Comparison of ENCODE assay signal across 8 mouse cellular contexts in genomic region chr1:175625257-175625879, GRCm38 (mm10). TPM values are rescaled to one million over a fixed set of nuclear protein-coding genes. Genes with fewer than 3 reads are reported as not detected.
DNase-seq lines count a peak whose midpoint lies in the region; ATAC-seq and TF ChIP-seq lines count a peak whose summit lies in the region.

Gene Fh1, minus strand, starts transcription at chr1:175625635.

- peak; percentile 49; the same call in 1 of the 2 replicates for TF ChIP-seq EP300 in heart, postnatal 0 days (IDR thresholded peaks at IDR 0.05; ENCODE audit: low read depth)

- peak; percentile 96 for DNase-seq in c-Kit-positive CD71-positive TER-119-positive erythroid progenitor cells, embryonic 14.5 days (ENCODE audit: low spot score)
- peak; percentile 99 for DNase-seq in heart, postnatal 0 days (ENCODE audit: low spot score)
- peak; percentile 95 to 96 for DNase-seq in kidney, postnatal 4 days

- no peaks in the 10 kb centered on the region for H3K27me3 ChIP-seq in E14TG2a.4 (ENCODE audit: insufficient read depth, low read length)
- no peaks in the 10 kb centered on the region for H3K27me3 ChIP-seq in forebrain, embryonic 12.5 days
- H3K27me3 ChIP-seq in heart, postnatal 0 days (ENCODE audit: control insufficient read depth, insufficient read depth, low read length) = no peaks in the 10 kb centered on the region
- no peaks in the 10 kb centered on the region for H3K27me3 ChIP-seq in liver, embryonic 16.5 days (ENCODE audit: control insufficient read depth, insufficient read depth, low read depth, low read length)
- no peaks in the 10 kb centered on the region for H3K27me3 ChIP-seq in neural tube, embryonic 13.5 days
- no peaks in the 10 kb centered on the region for H3K27me3 ChIP-seq in testis, adult 2 months (ENCODE audit: control insufficient read depth, insufficient read depth, low read length)

- peak within 1 kb of the TSS; percentile 95 for H3K4me3 ChIP-seq in E14TG2a.4 (replicated peaks; ENCODE audit: low read length)
- peak within 1 kb of the TSS; percentile 91 for H3K4me3 ChIP-seq in forebrain, embryonic 12.5 days (replicated peaks)
- peak within 1 kb of the TSS; percentile 85 for H3K4me3 ChIP-seq in heart, postnatal 0 days (ENCODE audit: low read depth, low read length)
- peak within 1 kb of the TSS; percentile 80 for H3K4me3 ChIP-seq in liver, embryonic 16.5 days (ENCODE audit: low read depth, low read length)
- peak within 1 kb of the TSS; percentile 81 for H3K4me3 ChIP-seq in neural tube, embryonic 13.5 days
- H3K4me3 ChIP-seq in testis, adult 2 months (ENCODE audit: control insufficient read depth, low read depth, low read length) = peak within 1 kb of the TSS; percentile 77

- TF ChIP-seq POLR2A in testis, adult 2 months (IDR thresholded peaks at IDR 0.05; ENCODE audit: control insufficient read depth, low read depth, low read length) = peak; percentile 97

- peaks cover 23% of the 10 kb centered on the region; the same call in 1 of the 2 replicates for H3K4me1 ChIP-seq in E14TG2a.4 (replicated peaks; ENCODE audit: low read depth, low read length)
- H3K4me1 ChIP-seq in forebrain, embryonic 12.5 days = peaks cover 10% of the 10 kb centered on the region
- H3K4me1 ChIP-seq in heart, postnatal 0 days (ENCODE audit: control insufficient read depth, insufficient read depth) = peaks cover 15% of the 10 kb centered on the region
- peaks cover 13% of the 10 kb centered on the region for H3K4me1 ChIP-seq in liver, embryonic 16.5 days (ENCODE audit: control insufficient read depth, low read depth, low read length)
- H3K4me1 ChIP-seq in neural tube, embryonic 13.5 days (replicated peaks) = peaks cover 15% of the 10 kb centered on the region
- H3K4me1 ChIP-seq in testis, adult 2 months (ENCODE audit: control insufficient read depth, insufficient read depth, low read length) = no peaks in the 10 kb centered on the region

- TF ChIP-seq CTCF in E14TG2a.4 (conservative IDR thresholded peaks at IDR 0.05; ENCODE audit: low read length) = no peak
- no peak for TF ChIP-seq CTCF in heart, postnatal 0 days (IDR thresholded peaks at IDR 0.05; ENCODE audit: low read depth)
- TF ChIP-seq CTCF in testis, adult 2 months (IDR thresholded peaks at IDR 0.05; ENCODE audit: control insufficient read depth, insufficient read depth, insufficient replicate concordance, low read depth, low read length) = no peak

- peak within 1 kb of the TSS; percentile 86 for H3K4me2 ChIP-seq in forebrain, embryonic 12.5 days
- peak within 1 kb of the TSS; percentile 94 for H3K4me2 ChIP-seq in heart, postnatal 0 days (ENCODE audit: low read depth, low read length)
- H3K4me2 ChIP-seq in liver, embryonic 16.5 days (ENCODE audit: low read depth, low read length) = peak within 1 kb of the TSS; percentile 93
- H3K4me2 ChIP-seq in neural tube, embryonic 13.5 days = peak within 1 kb of the TSS; percentile 91

- H3K9ac ChIP-seq in forebrain, embryonic 12.5 days = peak within 1 kb of the TSS; percentile 95
- peak within 1 kb of the TSS; percentile 84 for H3K9ac ChIP-seq in heart, postnatal 0 days (replicated peaks; ENCODE audit: low read depth, low read length)
- H3K9ac ChIP-seq in liver, embryonic 16.5 days (ENCODE audit: low read depth, low read length) = peak within 1 kb of the TSS; percentile 81
- peak within 1 kb of the TSS; percentile 96 for H3K9ac ChIP-seq in neural tube, embryonic 13.5 days

- ATAC-seq in forebrain, embryonic 12.5 days (ENCODE audit: low FRiP score) = peak; percentile 100
- peak; percentile 99 for ATAC-seq in heart, postnatal 0 days (ENCODE audit: insufficient read depth, low read depth)
- ATAC-seq in liver, embryonic 16.5 days (ENCODE audit: low read depth) = peak; percentile 98
- peak; percentile 100 for ATAC-seq in neural tube, embryonic 13.5 days (ENCODE audit: low read depth)

- H3K36me3 ChIP-seq in E14TG2a.4 (ENCODE audit: insufficient read depth, low read length) = peaks cover 17% of the 10 kb centered on the region
- H3K36me3 ChIP-seq in forebrain, embryonic 12.5 days (replicated peaks) = no peaks in the 10 kb centered on the region
- no peaks in the 10 kb centered on the region; the same call in 1 of the 2 replicates for H3K36me3 ChIP-seq in heart, postnatal 0 days (replicated peaks; ENCODE audit: control insufficient read depth, insufficient read depth, low read length)
- H3K36me3 ChIP-seq in liver, embryonic 16.5 days (ENCODE audit: control insufficient read depth, insufficient read depth) = no peaks in the 10 kb centered on the region
- no peaks in the 10 kb centered on the region for H3K36me3 ChIP-seq in neural tube, embryonic 13.5 days
- no peaks in the 10 kb centered on the region for H3K36me3 ChIP-seq in testis, adult 2 months (ENCODE audit: control insufficient read depth, insufficient read depth, low read length)

- H3K27ac ChIP-seq in forebrain, embryonic 12.5 days = peak within 1 kb of the TSS; percentile 88
- H3K27ac ChIP-seq in heart, postnatal 0 days (ENCODE audit: low read depth) = peak within 1 kb of the TSS; percentile 93
- H3K27ac ChIP-seq in liver, embryonic 16.5 days (ENCODE audit: low read length) = peak within 1 kb of the TSS; percentile 79
- peak within 1 kb of the TSS; percentile 91 for H3K27ac ChIP-seq in neural tube, embryonic 13.5 days (replicated peaks)
- peak within 1 kb of the TSS; percentile 75 for H3K27ac ChIP-seq in testis, adult 2 months (ENCODE audit: control insufficient read depth, insufficient read depth, low read depth, low read length)

- no peaks in the 10 kb centered on the region for H3K9me3 ChIP-seq in E14TG2a.4 (ENCODE audit: low read length)
- no peaks in the 10 kb centered on the region for H3K9me3 ChIP-seq in forebrain, embryonic 12.5 days
- no peaks in the 10 kb centered on the region for H3K9me3 ChIP-seq in heart, postnatal 0 days (replicated peaks; ENCODE audit: control insufficient read depth, low read length)
- H3K9me3 ChIP-seq in liver, embryonic 16.5 days (replicated peaks; ENCODE audit: control insufficient read depth, low read length) = no peaks in the 10 kb centered on the region
- H3K9me3 ChIP-seq in neural tube, embryonic 13.5 days = no peaks in the 10 kb centered on the region

- WGBS in forebrain, embryonic 12.5 days = under 1% methylated on average over 54 of the region's 58 CpGs
- under 1% methylated on average over 51 of the region's 58 CpGs for WGBS in heart, postnatal 0 days
- WGBS in liver, embryonic 16.5 days (ENCODE audit: insufficient replicate concordance) = under 1% methylated on average over 58 of the region's 58 CpGs
- WGBS in neural tube, embryonic 13.5 days = under 1% methylated on average over 58 of the region's 58 CpGs

RNA-seq across cellular contexts. Expression of gene Fh1, which starts in this region (rescaled TPM):
- polyA plus RNA-seq in forebrain, embryonic 12.5 days (2016; fragmentation: Nextera tagmentation; extraction: Ambion mirVana) = 77.1 and 79.8 TPM in 2 replicates
- 273 and 284 TPM in 2 replicates for total RNA-seq in heart, postnatal 0 days (2014; rRNA removed; ENCODE audit: low replicate concordance)
- 417 and 418 TPM in 2 replicates for polyA plus RNA-seq in heart, postnatal 0 days (2015; fragmentation: Nextera tagmentation; extraction: Ambion mirVana)
- 70.1 and 73.9 TPM in 2 replicates for polyA plus RNA-seq in liver, embryonic 16.5 days (2015; fragmentation: Nextera tagmentation; extraction: Ambion mirVana)
- 77.1 and 77.4 TPM in 2 replicates for polyA plus RNA-seq in neural tube, embryonic 13.5 days (2015; fragmentation: Nextera tagmentation; extraction: Ambion mirVana)
- polyA plus RNA-seq in testis, adult 2 months (2012; rRNA removed) = 22.6 and 24.0 TPM in 2 replicates

Comparison
In these comparisons a context has a peak if more than half of its experiments do, and no peak if none do; other contexts are left out.
1. Peak in every context shown above with its lines: DNase-seq, ATAC-seq, H3K4me3 ChIP-seq and H3K27ac ChIP-seq.